Mouse (Mus musculus) heart, embryonic 13.5 days (tissue): ENCODE data around the gene Htr3a. TPM values are rescaled to one million over a fixed set of nuclear protein-coding genes. Genes with fewer than 3 reads are reported as not detected.

Experiments used
- polyA plus RNA-seq: library from polyadenylated mRNA; unstranded; fragments of >200 nt; fragmentation: Nextera tagmentation; extraction: Ambion mirVana; gene quantifications from 2 replicates; pipeline ENCODE4 v1.2.1, GENCODE M21; 2015

The Htr3a gene
- polyA plus RNA-seq, 1 experiment from 2014 or later = 0.84 TPM

Other genes starting within 250 kb of the Htr3a start
- 1.1 TPM in 2 replicates for gene Zbtb16, start 74.9 kb downstream of the Htr3a start, polyA plus RNA-seq
- 0.12 TPM in 1 of 2 replicates, not detected in the other for gene Htr3b, start 53.9 kb upstream of the Htr3a start, polyA plus RNA-seq
- gene Usp28, start 74.3 kb upstream of the Htr3a start, polyA plus RNA-seq = 89.2 and 97.2 TPM in 2 replicates
- 22.6 and 23.5 TPM in 2 replicates for gene Zw10, start 144.5 kb upstream of the Htr3a start, polyA plus RNA-seq
- 0.17 TPM in 1 of 2 replicates, not detected in the other for gene Tmprss5, start 170.2 kb upstream of the Htr3a start, polyA plus RNA-seq